Mouse (Mus musculus): ENCODE measurements around the gene Cpne4.

Gene Cpne4

GRCm38 (mm10) chr9:104874157-104874556 lies 327.1 kb downstream of the Cpne4 start:
- no peak for DNase-seq (ENCODE audit: low spot score)

GRCm38 (mm10) chr9:104877014-104877413 lies 329.9 kb downstream of the Cpne4 start:
- DNase-seq (ENCODE audit: low spot score), result no peak

- no peak for DNase-seq (ENCODE audit: low spot score)
Observed at GRCm38 (mm10) chr9:104878558-104878957, 331.5 kb downstream of the Cpne4 start.

- DNase-seq (ENCODE audit: low spot score), result no peak
Observed at GRCm38 (mm10) chr9:104890517-104890916, 343.4 kb downstream of the Cpne4 start.

- no peak for DNase-seq (ENCODE audit: low spot score)
Observed at GRCm38 (mm10) chr9:104895360-104895759, 348.3 kb downstream of the Cpne4 start.

GRCm38 (mm10) chr9:104901118-104901517 lies 354.0 kb downstream of the Cpne4 start:
- no peak for DNase-seq (ENCODE audit: low spot score)

GRCm38 (mm10) chr9:104901827-104902226 lies 354.7 kb downstream of the Cpne4 start:
- no peak for DNase-seq (ENCODE audit: low spot score)

- DNase-seq (ENCODE audit: low spot score), result no peak
Observed at GRCm38 (mm10) chr9:104912686-104913085, 365.6 kb downstream of the Cpne4 start.

GRCm38 (mm10) chr9:104913327-104913726 lies 366.2 kb downstream of the Cpne4 start:
- DNase-seq (ENCODE audit: low spot score), result no peak

GRCm38 (mm10) chr9:104921197-104921596 lies 374.1 kb downstream of the Cpne4 start:
- DNase-seq (ENCODE audit: low spot score), result no peak

- DNase-seq (ENCODE audit: low spot score), result no peak
Observed at GRCm38 (mm10) chr9:104922051-104922450, 375.0 kb downstream of the Cpne4 start.

- no peak for DNase-seq (ENCODE audit: low spot score)
Observed at GRCm38 (mm10) chr9:104928806-104929205, 381.7 kb downstream of the Cpne4 start.

GRCm38 (mm10) chr9:104940389-104940788 lies 393.3 kb downstream of the Cpne4 start:
- no peak for DNase-seq (ENCODE audit: low spot score)

GRCm38 (mm10) chr9:104950551-104950950 lies 403.5 kb downstream of the Cpne4 start:
- no peak for DNase-seq (ENCODE audit: low spot score)

GRCm38 (mm10) chr9:104952176-104952575 lies 405.1 kb downstream of the Cpne4 start:
- no peak for DNase-seq (ENCODE audit: low spot score)

- no peak for DNase-seq (ENCODE audit: low spot score)
Observed at GRCm38 (mm10) chr9:104972828-104973227, 425.7 kb downstream of the Cpne4 start.

GRCm38 (mm10) chr9:104981934-104982548 lies 435.0 kb downstream of the Cpne4 start:
- no peak for DNase-seq (ENCODE audit: low spot score)

GRCm38 (mm10) chr9:104998225-104998624 lies 451.1 kb downstream of the Cpne4 start:
- no peak for DNase-seq (ENCODE audit: low spot score)

- no peak for DNase-seq (ENCODE audit: low spot score)
Observed at GRCm38 (mm10) chr9:105010721-105011120, 463.6 kb downstream of the Cpne4 start.

GRCm38 (mm10) chr9:105018186-105018585 lies 471.1 kb downstream of the Cpne4 start:
- no peak for DNase-seq (ENCODE audit: low spot score)

- DNase-seq (ENCODE audit: low spot score), result no peak
Observed at GRCm38 (mm10) chr9:105028311-105028710, 481.2 kb downstream of the Cpne4 start.

- DNase-seq (ENCODE audit: low spot score), result no peak
Observed at GRCm38 (mm10) chr9:105032572-105032971, 485.5 kb downstream of the Cpne4 start.

- no peak for DNase-seq (ENCODE audit: low spot score)
Observed at GRCm38 (mm10) chr9:105033641-105034040, 486.6 kb downstream of the Cpne4 start.

GRCm38 (mm10) chr9:105037847-105038246 lies 490.8 kb downstream of the Cpne4 start:
- DNase-seq (ENCODE audit: low spot score), result no peak

Measured in layer of hippocampus, adult 9-10 months (tissue).